ENCODE assay signal across 13 mouse cellular contexts in the genomic region with DNA sequence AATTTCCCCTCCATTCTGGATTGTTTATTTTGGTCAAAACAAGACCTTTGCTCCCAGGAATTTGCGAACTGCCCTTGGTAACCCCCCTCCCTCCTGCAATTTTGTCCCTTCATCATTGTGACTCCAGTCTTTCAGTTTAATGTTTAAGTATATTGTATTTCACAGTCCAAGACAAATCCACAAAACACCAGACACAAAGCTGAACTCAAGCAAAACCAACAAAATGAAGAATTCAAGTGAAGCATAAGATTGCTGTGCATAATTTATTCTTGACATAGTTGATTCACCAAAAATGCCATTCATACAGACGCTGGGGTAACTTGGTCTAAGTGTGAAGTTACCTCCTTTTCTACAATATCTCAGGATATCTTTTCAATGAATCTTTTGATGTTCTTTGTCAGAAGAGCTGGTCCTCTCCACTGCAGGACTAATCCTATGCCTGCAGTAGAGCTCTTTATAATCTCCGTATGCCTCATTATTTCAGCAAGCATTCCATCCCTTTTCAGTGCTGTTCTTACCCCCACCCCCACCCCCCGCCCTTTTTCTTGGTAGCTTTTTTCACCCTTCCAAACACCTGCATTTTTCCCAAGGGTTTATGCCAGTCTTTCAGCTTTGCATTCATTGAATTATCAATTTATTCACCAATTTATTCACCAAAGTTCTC.
DNase-seq lines count a peak whose midpoint lies in the region; ATAC-seq and TF ChIP-seq lines count a peak whose summit lies in the region.
"Had no signal": no experiment of that assay in that cellular context is flagged by ENCODE, and none has a peak within 500 bp of the region (broad histone marks: within the 10 kb centered on the region; RNA-seq: fewer than 3 reads in every experiment).

No protein-coding gene starts in this region.

- WGBS in kidney, postnatal 0 days: 53% methylated on average over 4 of the region's 4 CpGs
- 15% methylated on average over 4 of the region's 4 CpGs for WGBS in forebrain, embryonic 10.5 days
- WGBS in hindbrain, embryonic 15.5 days: 24% methylated on average over 4 of the region's 4 CpGs
- 11% methylated on average over 4 of the region's 4 CpGs for WGBS in midbrain, embryonic 15.5 days

- H3K4me2 ChIP-seq in kidney, postnatal 0 days (ENCODE audit: low read length): no peak overlapping the region
- H3K4me2 ChIP-seq in hindbrain, embryonic 15.5 days: no peak overlapping the region
- no peak overlapping the region for H3K4me2 ChIP-seq in midbrain, embryonic 15.5 days
- H3K4me2 ChIP-seq: heart, embryonic 13.5 days had no signal

- no peak for ATAC-seq in kidney, postnatal 0 days (replicated peaks; ENCODE audit: low FRiP score, low read depth)
- peak; percentile 34; the same call in 1 of the 2 replicates for ATAC-seq in hindbrain, embryonic 15.5 days (ENCODE audit: low FRiP score, low read depth)
- peak; percentile 75 for ATAC-seq in midbrain, embryonic 15.5 days (replicated peaks)
- no peak for ATAC-seq in cerebellum, adult (ENCODE audit: insufficient number of reproducible peaks, low FRiP score, low TSS enrichment)
- ATAC-seq: liver, postnatal 0 days had no signal

- TF ChIP-seq CTCF in kidney, postnatal 0 days (IDR thresholded peaks at IDR 0.05; ENCODE audit: low read depth): no peak
- TF ChIP-seq CTCF in left cerebral cortex, adult 2 months (IDR thresholded peaks at IDR 0.05): no peak

- H3K4me1 ChIP-seq in kidney, postnatal 0 days (replicated peaks; ENCODE audit: insufficient read depth, low read length): no peaks in the 10 kb centered on the region
- peaks cover 37% of the 10 kb centered on the region for H3K4me1 ChIP-seq in forebrain, embryonic 10.5 days
- peaks cover 11% of the 10 kb centered on the region for H3K4me1 ChIP-seq in hindbrain, embryonic 15.5 days (replicated peaks)
- peaks cover 18% of the 10 kb centered on the region for H3K4me1 ChIP-seq in midbrain, embryonic 15.5 days

- no peaks in the 10 kb centered on the region for H3K9me3 ChIP-seq in kidney, postnatal 0 days (replicated peaks; ENCODE audit: low read length)
- H3K9me3 ChIP-seq in forebrain, embryonic 10.5 days: no peaks in the 10 kb centered on the region
- H3K9me3 ChIP-seq in hindbrain, embryonic 15.5 days: no peaks in the 10 kb centered on the region
- H3K9me3 ChIP-seq in midbrain, embryonic 15.5 days: no peaks in the 10 kb centered on the region
- H3K9me3 ChIP-seq: heart, embryonic 13.5 days had no signal

- peak; percentile 33 for DNase-seq in kidney, postnatal 0 days (ENCODE audit: low spot score)
- DNase-seq in kidney, adult 11 months: no peak
- no peak for DNase-seq in forebrain, embryonic 10.5 days (ENCODE audit: extremely low spot score, low spot score)
- DNase-seq in cerebellum, postnatal 4 days (ENCODE audit: low spot score in 2 of 2): no peak
- DNase-seq in left cerebral cortex, adult 2 months (ENCODE audit: extremely low spot score in 1 of 2, low spot score in 2 of 2): no peak
- DNase-seq: adrenal gland, adult 2 months; gastrocnemius, postnatal 10 days; liver, postnatal 0 days; thymus, adult 18-20 months had no signal

- H3K9ac ChIP-seq in kidney, postnatal 0 days (ENCODE audit: low read depth, low read length): no peak overlapping the region
- H3K9ac ChIP-seq in hindbrain, embryonic 15.5 days: no peak overlapping the region
- no peak overlapping the region for H3K9ac ChIP-seq in midbrain, embryonic 15.5 days
- H3K9ac ChIP-seq: heart, embryonic 13.5 days; liver, postnatal 0 days had no signal

- no peak overlapping the region for H3K4me3 ChIP-seq in kidney, postnatal 0 days (replicated peaks; ENCODE audit: low read depth, low read length)
- no peak overlapping the region for H3K4me3 ChIP-seq in forebrain, embryonic 10.5 days
- no peak overlapping the region for H3K4me3 ChIP-seq in hindbrain, embryonic 15.5 days
- H3K4me3 ChIP-seq in midbrain, embryonic 15.5 days: no peak overlapping the region
- no peak overlapping the region for H3K4me3 ChIP-seq in left cerebral cortex, adult 2 months
- H3K4me3 ChIP-seq: heart, embryonic 13.5 days had no signal

- H3K27ac ChIP-seq in kidney, postnatal 0 days: no peak overlapping the region
- H3K27ac ChIP-seq in forebrain, embryonic 10.5 days: peak overlapping the region; percentile 89
- H3K27ac ChIP-seq in hindbrain, embryonic 15.5 days (replicated peaks): peak overlapping the region; percentile 45; the same call in 1 of the 2 replicates
- peak overlapping the region; percentile 62 for H3K27ac ChIP-seq in midbrain, embryonic 15.5 days
- no peak overlapping the region for H3K27ac ChIP-seq in left cerebral cortex, adult 2 months
- H3K27ac ChIP-seq: heart, embryonic 13.5 days had no signal

- no peaks in the 10 kb centered on the region for H3K27me3 ChIP-seq in kidney, postnatal 0 days (ENCODE audit: insufficient read depth, low read length)
- H3K27me3 ChIP-seq in forebrain, embryonic 10.5 days (ENCODE audit: poor library complexity, severe bottlenecking): no peaks in the 10 kb centered on the region
- H3K27me3 ChIP-seq in hindbrain, embryonic 15.5 days: no peaks in the 10 kb centered on the region
- no peaks in the 10 kb centered on the region for H3K27me3 ChIP-seq in midbrain, embryonic 15.5 days (replicated peaks)
- H3K27me3 ChIP-seq: heart, embryonic 13.5 days had no signal

- intact Hi-C loops in left cerebral cortex, adult 2 months (cut with DNase I): no loop called here

- no peaks in the 10 kb centered on the region for H3K36me3 ChIP-seq in kidney, postnatal 0 days (ENCODE audit: insufficient read depth, low read length)
- H3K36me3 ChIP-seq in forebrain, embryonic 10.5 days (replicated peaks): no peaks in the 10 kb centered on the region
- H3K36me3 ChIP-seq in hindbrain, embryonic 15.5 days: no peaks in the 10 kb centered on the region
- H3K36me3 ChIP-seq in midbrain, embryonic 15.5 days (replicated peaks): no peaks in the 10 kb centered on the region
- H3K36me3 ChIP-seq: heart, embryonic 13.5 days had no signal

Comparison
In these comparisons a context has a peak if more than half of its experiments do, and no peak if none do; other contexts are left out.
1. ATAC-seq: peak in hindbrain, embryonic 15.5 days (single experiment) and midbrain, embryonic 15.5 days (single experiment); none in kidney, postnatal 0 days (single experiment) and cerebellum, adult (single experiment).
2. H3K27ac ChIP-seq: peak in forebrain, embryonic 10.5 days (single experiment), hindbrain, embryonic 15.5 days (single experiment) and midbrain, embryonic 15.5 days (single experiment); none in kidney, postnatal 0 days (single experiment) and left cerebral cortex, adult 2 months (single experiment).